Mouse (Mus musculus) MEL (cell line): Measurements from ENCODE around the gene Slc25a26.

Source experiments
- CTCF ChIP-seq, 3 experiments: IDR thresholded peaks in 2 of 3; conservative IDR thresholded peaks in 1 of 3; 2 replicates each; pipeline ENCODE4 v1.5.1; 2011 to 2012; ENCODE audit warnings: low read length in 3 of 3, low read depth in 2 of 3, mild to moderate bottlenecking in 2 of 3, improper control_type of control experiment in 1 of 3, inconsistent platforms in 1 of 3, mixed read lengths in 1 of 3, moderate library complexity in 1 of 3; ENCODE audit not compliant: control insufficient read depth in 1 of 3, insufficient read depth in 1 of 3, poor library complexity in 1 of 3, severe bottlenecking in 1 of 3
- EP300 ChIP-seq, 2 experiments: IDR thresholded peaks; 2 replicates each; pipeline ENCODE4 v1.6.1; 2011; ENCODE audit warnings: improper control_type of control experiment in 2 of 2, low read length in 2 of 2, low read depth in 1 of 2, mild to moderate bottlenecking in 1 of 2
- HCFC1 ChIP-seq: IDR thresholded peaks from 2 replicates; pipeline ENCODE4 v1.6.1; 2012; ENCODE audit warnings: low read depth, mild to moderate bottlenecking, inconsistent platforms, low read length, improper control_type of control experiment, moderate library complexity
- KAT2A ChIP-seq: conservative IDR thresholded peaks from 2 replicates; pipeline ENCODE4 v1.6.1; 2012; ENCODE audit warnings: low read depth, low read length, improper control_type of control experiment, inconsistent platforms
- POLR2A ChIP-seq, 2 experiments: IDR thresholded peaks; 2 replicates each; pipeline ENCODE4 v1.6.1; 2011 to 2012; ENCODE audit warnings: low read length in 2 of 2, mild to moderate bottlenecking in 2 of 2, control low read depth in 1 of 2, improper control_type of control experiment in 1 of 2, low read depth in 1 of 2, moderate library complexity in 1 of 2; ENCODE audit not compliant: control insufficient read depth in 1 of 2, insufficient read depth in 1 of 2, poor library complexity in 1 of 2
- TAL1 ChIP-seq: IDR thresholded peaks from 2 replicates; pipeline ENCODE4 v1.6.1; 2012; ENCODE audit warnings: mild to moderate bottlenecking, inconsistent platforms, low read length, moderate library complexity, mixed read lengths
- USF1 ChIP-seq: IDR thresholded peaks from 2 replicates; pipeline ENCODE4 v1.6.1; 2014; ENCODE audit warnings: low read depth, mild to moderate bottlenecking, inconsistent platforms, low read length, improper control_type of control experiment, moderate library complexity
- ZC3H11A ChIP-seq: IDR thresholded peaks from 2 replicates; pipeline ENCODE4 v1.6.1; 2012; ENCODE audit warnings: low read depth, mild to moderate bottlenecking, inconsistent platforms, low read length, improper control_type of control experiment
- ZMIZ1 ChIP-seq: IDR thresholded peaks from 2 replicates; pipeline ENCODE4 v1.6.1; 2012; ENCODE audit warnings: low read depth, mild to moderate bottlenecking, inconsistent platforms, low read length, improper control_type of control experiment, moderate library complexity

DNA sequence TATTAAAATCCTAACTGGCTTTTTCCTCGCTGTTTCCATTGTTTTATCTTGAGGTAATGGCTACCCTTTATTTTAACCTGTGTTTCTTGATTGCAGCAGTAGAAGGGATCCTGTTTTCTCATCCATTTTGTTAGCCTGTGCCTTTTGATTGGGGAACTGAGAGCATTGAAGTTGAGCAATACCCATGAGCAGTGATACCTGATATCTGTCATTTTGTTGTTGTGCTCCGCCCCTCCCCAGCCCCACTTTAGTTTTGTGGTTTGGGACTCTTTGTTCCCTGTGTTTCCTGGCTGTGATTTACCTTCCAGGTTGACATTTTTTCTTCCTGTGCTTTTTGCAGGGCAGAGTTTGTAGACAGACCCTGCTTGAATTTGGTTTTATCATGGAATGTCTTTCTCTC is 67.9 kb downstream of the Slc25a26 start:
- TF ChIP-seq ZMIZ1 (no peak), USF1 (no peak), TAL1 (no peak), CTCF (IDR thresholded peaks at IDR 0.05 in 2 of 3, conservative IDR thresholded peaks at IDR 0.05 in 1 of 3; ENCODE audit: control insufficient read depth in 1 of 3, insufficient read depth in 1 of 3, low read depth in 2 of 3, low read length in 3 of 3, poor library complexity in 1 of 3, severe bottlenecking in 1 of 3) (no peak), KAT2A (no peak), POLR2A (IDR thresholded peaks at IDR 0.05; ENCODE audit: control insufficient read depth in 1 of 2, insufficient read depth in 1 of 2, low read depth in 1 of 2, low read length in 2 of 2, poor library complexity in 1 of 2) (no peak), ZC3H11A (no peak), HCFC1 (no peak), EP300 (IDR thresholded peaks at IDR 0.05; ENCODE audit: low read depth in 1 of 2, low read length in 2 of 2) (no peak)
